Mouse (Mus musculus) liver, embryonic 14.5 days (tissue): ENCODE data around the gene Auts2. TPM values are rescaled to one million over a fixed set of nuclear protein-coding genes. Genes with fewer than 3 reads are reported as not detected.

ENCODE experiments used
- ATAC-seq: fragments of 200-750 bp; cut with Nextera tagmentation; 2 replicates; pipeline ENCODE4 v1.8.0; 2017; ENCODE audit warnings: moderate number of reproducible peaks, mild to moderate bottlenecking, moderate library complexity; ENCODE audit not compliant: insufficient read depth
- DNase-seq, 3 experiments: peaks; one replicate each; pipeline ENCODE4 v3.0.0-alpha.2; 2012 to 2013; ENCODE audit warnings: low read depth in 3 of 3, low spot score in 3 of 3
- H3K27ac ChIP-seq: fragments of 300-500 bp; sonication (generic); 2 replicates; pipeline ENCODE4 v1.5.1; 2014; ENCODE audit warnings: moderate library complexity, mild to moderate bottlenecking, control low read depth, inconsistent platforms
- H3K27me3 ChIP-seq: fragments of 300-500 bp; sonication (generic); 2 replicates; pipeline ENCODE4 v1.6.1; 2014; ENCODE audit warnings: mild to moderate bottlenecking, low read length, moderate library complexity; ENCODE audit not compliant: control insufficient read depth, insufficient read depth
- H3K36me3 ChIP-seq: fragments of 300-500 bp; sonication (generic); replicated peaks from 2 replicates; pipeline ENCODE4 v1.6.1; 2014; ENCODE audit warnings: low read depth; ENCODE audit not compliant: control insufficient read depth, insufficient read depth
- H3K4me1 ChIP-seq, 2 experiments: fragments of 200-500 bp in 1 of 2; fragments of 300-500 bp in 1 of 2; sonication (generic) in 1 of 2; replicated peaks; 2 replicates each; pipeline ENCODE4 v1.6.1; 2012 to 2014; ENCODE audit warnings: antibody characterized with exemption in 1 of 2, inconsistent platforms in 1 of 2, low read length in 1 of 2; ENCODE audit not compliant: control insufficient read depth in 2 of 2, insufficient read depth in 2 of 2
- H3K4me2 ChIP-seq: fragments of 300-500 bp; sonication (generic); 2 replicates; pipeline ENCODE4 v1.6.1; 2014; ENCODE audit warnings: low read depth, mild to moderate bottlenecking, control low read depth, moderate library complexity
- H3K4me3 ChIP-seq, 2 experiments: fragments of 200-500 bp in 1 of 2; fragments of 300-500 bp in 1 of 2; sonication (generic) in 1 of 2; 2 replicates each; pipeline ENCODE4 v1.5.1; 2012 to 2014; ENCODE audit warnings: low read depth in 2 of 2, low read length in 2 of 2, mild to moderate bottlenecking in 2 of 2, control low read depth in 1 of 2, inconsistent platforms in 1 of 2, moderate library complexity in 1 of 2; ENCODE audit not compliant: insufficient read depth in 1 of 2
- H3K9ac ChIP-seq: fragments of 300-500 bp; sonication (generic); replicated peaks from 2 replicates; pipeline ENCODE4 v1.6.1; 2014; ENCODE audit warnings: mild to moderate bottlenecking, control low read depth, moderate library complexity
- H3K9me3 ChIP-seq: fragments of 300-500 bp; sonication (generic); 2 replicates; pipeline ENCODE4 v1.6.1; 2016; ENCODE audit warnings: low read length, mixed read lengths; ENCODE audit not compliant: control insufficient read depth
- CTCF ChIP-seq: IDR thresholded peaks from 2 replicates; pipeline ENCODE4 v1.5.1; 2016; ENCODE audit warnings: antibody characterized with exemption, low read depth, control low read depth
- EP300 ChIP-seq: IDR thresholded peaks from 2 replicates; pipeline ENCODE4 v1.6.1; 2016; ENCODE audit warnings: antibody characterized with exemption, low read depth
- WGBS: fragments of 180-500 bp; shearing (Covaris S2); extraction: QIAGEN DNeasy Blood & Tissue Kit; methylation state at CpG from one replicate; pipeline ENCODE4 v1.1.7; 2014; ENCODE audit not compliant: insufficient replicate concordance; 5-methylcytosine and 5-hydroxymethylcytosine counted together
- polyA plus RNA-seq, 2 experiments: library from polyadenylated mRNA; depleted of rRNA in 1 of 2; stranded (reverse) in 1 of 2; unstranded in 1 of 2; fragments of >200 nt; fragmentation: Nextera tagmentation in 1 of 2; extraction: Ambion mirVana in 1 of 2; gene quantifications; 2 replicates each; pipeline versions ENCODE4 v1.2.1 to v1.2.3; 2012 to 2014

Gene Auts2
- polyA plus RNA-seq, 2 experiments: 0.77 to 1.6 TPM

- ATAC-seq (no peak), DNase-seq (no peak)
- TF ChIP-seq EP300 (no peak), CTCF (no peak)
- Histone ChIP-seq H3K27ac (no peak overlapping the region), H3K36me3 (no peaks in the 10 kb centered on the region), H3K4me3 (no peak overlapping the region), H3K9ac (no peak overlapping the region), H3K9me3 (no peaks in the 10 kb centered on the region), H3K4me2 (no peak overlapping the region), H3K27me3 (no peaks in the 10 kb centered on the region), H3K4me1 (no peaks in the 10 kb centered on the region)
- WGBS: 81% methylated on average over 13 of the region's 13 CpGs
These were observed 783.7 kb downstream of the Auts2 start for GRCm38 (mm10) chr5:131759432-131759831.

GRCm38 (mm10) chr5:131750330-131750729, 792.8 kb downstream of the Auts2 start:
- H3K4me2 ChIP-seq: no peak overlapping the region
- WGBS: 25% methylated on average over 2 of the region's 2 CpGs
- H3K36me3 ChIP-seq: no peaks in the 10 kb centered on the region
- no peak overlapping the region for H3K4me3 ChIP-seq
- DNase-seq (no peak), ATAC-seq (no peak)
- H3K9ac ChIP-seq: no peak overlapping the region
- no peaks in the 10 kb centered on the region for H3K27me3 ChIP-seq
- H3K27ac ChIP-seq: no peak overlapping the region
- TF ChIP-seq CTCF: no peak
- no peak for TF ChIP-seq EP300
- H3K4me1 ChIP-seq: peaks cover 0 to 6% of the 10 kb centered on the region in 2 experiments; a peak in 2 of 4 replicates
- H3K9me3 ChIP-seq: no peaks in the 10 kb centered on the region

GRCm38 (mm10) chr5:131749211-131749610, 793.9 kb downstream of the Auts2 start:
- H3K4me2 ChIP-seq: no peak overlapping the region
- H3K27me3 ChIP-seq: no peaks in the 10 kb centered on the region
- H3K4me3 ChIP-seq: no peak overlapping the region
- 47% methylated on average over 6 of the region's 6 CpGs for WGBS
- TF ChIP-seq CTCF (no peak), EP300 (no peak)
- no peaks in the 10 kb centered on the region for H3K36me3 ChIP-seq
- H3K4me1 ChIP-seq: peaks cover 0 to 6% of the 10 kb centered on the region in 2 experiments; a peak in 2 of 4 replicates
- ATAC-seq (no peak), DNase-seq (no peak)
- H3K27ac ChIP-seq: no peak overlapping the region
- no peak overlapping the region for H3K9ac ChIP-seq
- no peaks in the 10 kb centered on the region for H3K9me3 ChIP-seq

- no peak overlapping the region for H3K9ac ChIP-seq
- H3K36me3 ChIP-seq: no peaks in the 10 kb centered on the region
- no peak overlapping the region for H3K4me3 ChIP-seq
- H3K27ac ChIP-seq: no peak overlapping the region
- no peak for DNase-seq
- TF ChIP-seq EP300 (no peak), CTCF (no peak)
- no peaks in the 10 kb centered on the region for H3K27me3 ChIP-seq
- 62% methylated on average over 8 of the region's 8 CpGs for WGBS
- no peak for ATAC-seq
- no peaks in the 10 kb centered on the region for H3K4me1 ChIP-seq
- no peak overlapping the region for H3K4me2 ChIP-seq
- H3K9me3 ChIP-seq: no peaks in the 10 kb centered on the region
These were observed 800.1 kb downstream of the Auts2 start for GRCm38 (mm10) chr5:131743069-131743468.

- H3K4me2 ChIP-seq: no peak overlapping the region
- H3K27me3 ChIP-seq: no peaks in the 10 kb centered on the region
- H3K4me1 ChIP-seq: peaks cover 0 to 2% of the 10 kb centered on the region in 2 experiments; a peak in 2 of 4 replicates
- H3K36me3 ChIP-seq: no peaks in the 10 kb centered on the region
- H3K4me3 ChIP-seq: no peak overlapping the region
- DNase-seq (no peak), ATAC-seq (no peak)
- 68% methylated on average over 6 of the region's 6 CpGs for WGBS
- H3K9ac ChIP-seq: no peak overlapping the region
- H3K9me3 ChIP-seq: no peaks in the 10 kb centered on the region
- no peak overlapping the region for H3K27ac ChIP-seq
- TF ChIP-seq EP300 (no peak), CTCF (no peak)
These were observed 805.7 kb downstream of the Auts2 start for GRCm38 (mm10) chr5:131737476-131737875.
